ENCODE assay signal across 10 mouse cellular contexts in the genomic region with DNA sequence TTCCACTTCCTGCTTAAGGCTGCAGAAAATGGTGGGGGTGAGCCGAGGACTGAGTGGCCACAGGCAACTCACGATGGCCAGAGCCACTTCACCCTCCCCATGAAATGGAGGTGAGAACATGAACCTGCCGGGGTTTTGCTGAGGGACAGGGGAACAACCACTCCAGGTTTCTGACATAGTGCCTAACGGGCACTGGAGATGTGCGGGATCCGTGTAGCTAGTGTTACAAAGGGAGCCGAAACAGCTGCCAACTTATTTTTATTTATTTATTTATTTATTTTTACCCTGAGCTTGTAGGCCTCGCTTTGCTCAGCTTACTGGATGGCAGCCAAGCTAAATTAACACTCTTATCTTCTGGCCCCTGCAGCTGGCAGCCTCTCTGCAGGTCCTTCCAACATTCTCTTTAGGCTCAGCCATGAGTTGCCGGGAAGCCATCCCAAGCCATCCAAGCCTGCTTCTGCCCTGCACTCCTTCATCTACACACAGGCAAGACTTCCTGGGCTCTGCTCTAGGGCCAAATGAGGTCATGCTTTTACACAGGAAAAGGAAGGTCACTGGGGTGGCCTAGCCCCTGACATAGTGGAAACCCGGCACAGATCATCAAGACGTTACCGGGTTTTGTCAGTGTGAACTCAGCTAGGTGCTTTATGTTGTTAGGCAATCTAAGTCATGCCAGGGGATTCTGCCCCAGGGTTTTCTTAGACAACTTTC. TPM values are rescaled to one million over a fixed set of nuclear protein-coding genes. Genes with fewer than 3 reads are reported as not detected.
DNase-seq lines count a peak whose midpoint lies in the region; ATAC-seq and TF ChIP-seq lines count a peak whose summit lies in the region.
"Had no signal": no experiment of that assay in that cellular context is flagged by ENCODE, and none has a peak within 500 bp of the region (broad histone marks: within the 10 kb centered on the region; RNA-seq: fewer than 3 reads in every experiment).

No protein-coding gene starts in this region.

- H3K36me3 ChIP-seq in hindbrain, embryonic 13.5 days: no peaks in the 10 kb centered on the region
- H3K36me3 ChIP-seq in hindbrain, embryonic 10.5 days: no peaks in the 10 kb centered on the region
- H3K36me3 ChIP-seq in heart, postnatal 0 days (replicated peaks; ENCODE audit: control insufficient read depth, insufficient read depth, low read length): no peaks in the 10 kb centered on the region
- H3K36me3 ChIP-seq in lung, embryonic 15.5 days: no peaks in the 10 kb centered on the region
- no peaks in the 10 kb centered on the region for H3K36me3 ChIP-seq in splenic B cell, adult 2 months (ENCODE audit: control insufficient read depth, insufficient read depth, low read length, poor library complexity, severe bottlenecking)
- H3K36me3 ChIP-seq: G1E; neural tube, embryonic 12.5 days had no signal

- H3K9me3 ChIP-seq in hindbrain, embryonic 13.5 days: no peaks in the 10 kb centered on the region
- no peaks in the 10 kb centered on the region for H3K9me3 ChIP-seq in hindbrain, embryonic 10.5 days
- H3K9me3 ChIP-seq in heart, postnatal 0 days (replicated peaks; ENCODE audit: control insufficient read depth, low read length): no peaks in the 10 kb centered on the region
- no peaks in the 10 kb centered on the region for H3K9me3 ChIP-seq in lung, embryonic 15.5 days
- H3K9me3 ChIP-seq: G1E; neural tube, embryonic 12.5 days had no signal

- H3K27ac ChIP-seq in hindbrain, embryonic 13.5 days: peak overlapping the region; percentile 60; the same call in 1 of the 2 replicates
- H3K27ac ChIP-seq in hindbrain, embryonic 10.5 days: no peak overlapping the region
- H3K27ac ChIP-seq in heart, postnatal 0 days (ENCODE audit: low read depth): peak overlapping the region; percentile 82
- peak overlapping the region; percentile 51 for H3K27ac ChIP-seq in lung, embryonic 15.5 days
- H3K27ac ChIP-seq: neural tube, embryonic 12.5 days had no signal

- H3K4me3 ChIP-seq in hindbrain, embryonic 13.5 days: no peak overlapping the region
- H3K4me3 ChIP-seq in hindbrain, embryonic 10.5 days: no peak overlapping the region
- no peak overlapping the region for H3K4me3 ChIP-seq in heart, postnatal 0 days (ENCODE audit: low read depth, low read length)
- H3K4me3 ChIP-seq in lung, embryonic 15.5 days: no peak overlapping the region
- H3K4me3 ChIP-seq: neural tube, embryonic 12.5 days had no signal

- TF ChIP-seq POLR2A in brain, embryonic 14.5 days (IDR thresholded peaks at IDR 0.05; ENCODE audit: borderline replicate concordance, extremely low read depth, insufficient read depth, insufficient read length, poor library complexity, severe bottlenecking): no peak

- H3K27me3 ChIP-seq in hindbrain, embryonic 13.5 days: no peaks in the 10 kb centered on the region
- H3K27me3 ChIP-seq in hindbrain, embryonic 10.5 days (ENCODE audit: insufficient read depth, poor library complexity, severe bottlenecking): no peaks in the 10 kb centered on the region
- H3K27me3 ChIP-seq in heart, postnatal 0 days (ENCODE audit: control insufficient read depth, insufficient read depth, low read length): no peaks in the 10 kb centered on the region
- no peaks in the 10 kb centered on the region for H3K27me3 ChIP-seq in lung, embryonic 15.5 days
- H3K27me3 ChIP-seq in splenic B cell, adult 2 months (ENCODE audit: control insufficient read depth, insufficient read depth, low read length, poor library complexity, severe bottlenecking): no peaks in the 10 kb centered on the region
- H3K27me3 ChIP-seq: neural tube, embryonic 12.5 days had no signal

- no peak for DNase-seq in hindbrain, embryonic 10.5 days (ENCODE audit: low spot score)
- peak; percentile 55 for DNase-seq in CD4-positive helper T cell, adult 2 months (ENCODE audit: low read depth, low spot score)
- DNase-seq in brain, embryonic 14.5 days (ENCODE audit: low read depth): peak; percentile 92
- DNase-seq in heart, postnatal 0 days (ENCODE audit: low spot score): peak; percentile 97
- DNase-seq in splenic B cell, adult 2 months (ENCODE audit: low read depth, low spot score): peak; percentile 22
- DNase-seq in spleen, postnatal 10 days (ENCODE audit: low spot score in 2 of 2): no peak

- ATAC-seq in hindbrain, embryonic 13.5 days (ENCODE audit: low FRiP score): peak; percentile 36; the same call in 1 of the 2 replicates
- ATAC-seq in heart, postnatal 0 days (ENCODE audit: insufficient read depth, low read depth): peak; percentile 93
- peak; percentile 64; the same call in 1 of the 2 replicates for ATAC-seq in lung, embryonic 15.5 days (ENCODE audit: borderline replicate concordance, extremely low read depth, low FRiP score, low TSS enrichment)

- WGBS in hindbrain, embryonic 13.5 days: 70% methylated on average over 12 of the region's 12 CpGs
- 82% methylated on average over 12 of the region's 12 CpGs for WGBS in hindbrain, embryonic 10.5 days
- WGBS in heart, postnatal 0 days: 5% methylated on average over 12 of the region's 12 CpGs
- WGBS in lung, embryonic 15.5 days: 28% methylated on average over 12 of the region's 12 CpGs

- H3K4me2 ChIP-seq in hindbrain, embryonic 13.5 days: no peak overlapping the region
- peak overlapping the region; percentile 22; the same call in 1 of the 2 replicates for H3K4me2 ChIP-seq in heart, postnatal 0 days (ENCODE audit: low read depth, low read length)
- 0 out of 2 replicates have a peak overlapping the region, but pooled peaks have one; percentile 21 for H3K4me2 ChIP-seq in lung, embryonic 15.5 days
- H3K4me2 ChIP-seq: neural tube, embryonic 12.5 days had no signal

- H3K9ac ChIP-seq in hindbrain, embryonic 13.5 days: no peak overlapping the region
- H3K9ac ChIP-seq in heart, postnatal 0 days (replicated peaks; ENCODE audit: low read depth, low read length): peak overlapping the region; percentile 26
- no peak overlapping the region for H3K9ac ChIP-seq in lung, embryonic 15.5 days
- H3K9ac ChIP-seq: neural tube, embryonic 12.5 days had no signal

- TF ChIP-seq CTCF in brain, embryonic 14.5 days (IDR thresholded peaks at IDR 0.05; ENCODE audit: borderline replicate concordance, extremely low read depth, insufficient read depth, insufficient read length): no peak
- TF ChIP-seq CTCF in heart, postnatal 0 days (IDR thresholded peaks at IDR 0.05; ENCODE audit: low read depth): no peak

- TF ChIP-seq EP300 in heart, postnatal 0 days (IDR thresholded peaks at IDR 0.05; ENCODE audit: low read depth): peak; percentile 86

- H3K4me1 ChIP-seq in hindbrain, embryonic 13.5 days (replicated peaks): peaks cover 15% of the 10 kb centered on the region
- peaks cover 4% of the 10 kb centered on the region; the same call in 1 of the 2 replicates for H3K4me1 ChIP-seq in hindbrain, embryonic 10.5 days (replicated peaks)
- peaks cover 20% of the 10 kb centered on the region for H3K4me1 ChIP-seq in heart, postnatal 0 days (ENCODE audit: control insufficient read depth, insufficient read depth)
- H3K4me1 ChIP-seq in lung, embryonic 15.5 days: peaks cover 16% of the 10 kb centered on the region
- H3K4me1 ChIP-seq: neural tube, embryonic 12.5 days had no signal

RNA-seq across cellular contexts. Expression of gene Mef2a, which starts 49.0 kb away (rescaled TPM):
- polyA plus RNA-seq in hindbrain, embryonic 13.5 days (2015; fragmentation: Nextera tagmentation; extraction: Ambion mirVana): 36.9 and 37.8 TPM in 2 replicates
- 20.5 and 26.9 TPM in 2 replicates for polyA plus RNA-seq in hindbrain, embryonic 10.5 days (2016; fragmentation: Nextera tagmentation; extraction: Ambion mirVana)
- 34.7 and 41.6 TPM in 2 replicates for polyA plus RNA-seq in brain, embryonic 14.5 days (2012; rRNA removed)
- total RNA-seq in heart, postnatal 0 days (2014; rRNA removed; ENCODE audit: low replicate concordance): 158 and 165 TPM in 2 replicates
- polyA plus RNA-seq in heart, postnatal 0 days (2015; fragmentation: Nextera tagmentation; extraction: Ambion mirVana): 96.9 and 112 TPM in 2 replicates
- 48.8 and 56.3 TPM in 2 replicates for polyA plus RNA-seq in lung, embryonic 15.5 days (2015; fragmentation: Nextera tagmentation; extraction: Ambion mirVana)

Comparison
In these comparisons a context has a peak if more than half of its experiments do, and no peak if none do; other contexts are left out.
1. ATAC-seq: peak in every context shown above with its lines; median percentile 93 in heart, postnatal 0 days; 64 in lung, embryonic 15.5 days; 36 in hindbrain, embryonic 13.5 days.
2. DNase-seq: peak in CD4-positive helper T cell, adult 2 months (single experiment), brain, embryonic 14.5 days (single experiment), heart, postnatal 0 days (single experiment) and splenic B cell, adult 2 months (single experiment); none in hindbrain, embryonic 10.5 days (single experiment) and spleen, postnatal 10 days (0 of 2).